Mouse (Mus musculus) 3T3-L1 (cell line): ENCODE results near the gene Gm45062.

Source experiments
- DNase-seq: peaks from one replicate; pipeline ENCODE4 v3.0.0-alpha.2; 2015; ENCODE audit warnings: low read depth, low spot score

Gm45062 gene

GRCm38 (mm10) chr6:8474316-8474715, 215.1 kb downstream of the Gm45062 start:
- no peak for DNase-seq

- no peak for DNase-seq
These were observed 215.6 kb downstream of the Gm45062 start for GRCm38 (mm10) chr6:8474820-8475219.

- no peak for DNase-seq
These were observed 219.9 kb downstream of the Gm45062 start for GRCm38 (mm10) chr6:8479176-8479575.

- no peak for DNase-seq
These were observed 225.4 kb downstream of the Gm45062 start for GRCm38 (mm10) chr6:8484437-8485275.

- DNase-seq, result no peak
These were observed 226.3 kb downstream of the Gm45062 start for GRCm38 (mm10) chr6:8485414-8486175.

- no peak for DNase-seq
These were observed 227.3 kb downstream of the Gm45062 start for GRCm38 (mm10) chr6:8486391-8487043.

DNA sequence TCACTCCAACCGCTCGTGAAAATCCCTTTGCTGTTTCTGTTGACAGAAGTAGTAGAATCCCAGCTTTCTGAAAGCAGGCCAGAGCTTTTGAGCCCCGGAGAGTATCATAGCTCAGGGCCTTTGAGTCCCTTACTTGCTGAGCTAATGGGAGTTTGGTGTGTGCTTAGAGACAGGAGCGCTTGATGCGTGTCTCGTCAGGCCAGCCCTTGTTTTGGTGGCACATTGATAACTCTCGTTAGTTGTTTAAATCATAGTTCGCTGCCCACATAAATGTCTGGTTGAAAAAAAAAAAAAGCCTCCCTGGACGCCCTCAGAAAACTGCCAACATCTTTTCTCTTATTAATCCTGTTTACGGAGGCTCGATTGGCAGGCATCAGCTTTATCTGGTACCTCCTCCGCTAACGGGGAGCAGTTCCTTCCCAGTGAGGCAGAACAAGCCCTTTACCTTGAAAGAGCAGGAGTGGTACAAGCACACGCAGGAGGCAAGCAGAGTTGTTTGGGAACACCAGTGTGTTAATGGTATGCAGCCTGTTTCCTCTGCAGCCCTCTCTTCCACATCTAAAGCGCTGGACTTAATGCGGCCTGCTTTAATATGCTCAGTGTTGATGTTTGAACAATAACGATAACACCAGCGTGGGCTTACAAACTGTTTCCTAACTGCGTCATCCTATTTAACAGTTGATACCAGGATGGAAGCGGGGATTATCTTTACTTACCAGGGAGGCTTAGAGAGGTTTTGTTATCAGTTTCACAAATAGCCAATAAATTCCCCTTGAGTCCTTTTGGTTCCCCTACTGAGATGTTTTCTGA, 228.0 kb downstream of the Gm45062 start:
- no peak for DNase-seq

DNA sequence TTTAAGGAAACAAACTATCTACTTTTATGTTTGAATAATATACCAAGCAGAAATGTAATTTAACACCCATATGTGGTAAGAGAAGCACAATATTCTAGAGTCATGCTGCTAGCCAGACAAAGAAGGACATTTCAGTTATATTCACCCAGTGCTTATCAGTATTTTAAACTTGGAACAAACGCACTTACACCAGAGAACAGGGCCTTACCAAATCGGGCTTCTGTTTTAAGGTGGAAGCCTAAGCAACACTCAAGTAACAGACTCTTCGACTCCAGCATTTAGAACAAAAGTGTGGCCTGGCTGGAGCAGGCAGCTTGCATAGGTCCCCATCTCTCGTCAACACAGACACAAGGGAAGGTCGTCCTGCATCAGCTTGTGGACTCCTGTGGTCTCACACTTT, 229.0 kb downstream of the Gm45062 start:
- DNase-seq, result no peak

GRCm38 (mm10) chr6:8489266-8489665, 230.0 kb downstream of the Gm45062 start:
- no peak for DNase-seq

GRCm38 (mm10) chr6:8489938-8490585, 230.8 kb downstream of the Gm45062 start:
- DNase-seq, result no peak

DNA sequence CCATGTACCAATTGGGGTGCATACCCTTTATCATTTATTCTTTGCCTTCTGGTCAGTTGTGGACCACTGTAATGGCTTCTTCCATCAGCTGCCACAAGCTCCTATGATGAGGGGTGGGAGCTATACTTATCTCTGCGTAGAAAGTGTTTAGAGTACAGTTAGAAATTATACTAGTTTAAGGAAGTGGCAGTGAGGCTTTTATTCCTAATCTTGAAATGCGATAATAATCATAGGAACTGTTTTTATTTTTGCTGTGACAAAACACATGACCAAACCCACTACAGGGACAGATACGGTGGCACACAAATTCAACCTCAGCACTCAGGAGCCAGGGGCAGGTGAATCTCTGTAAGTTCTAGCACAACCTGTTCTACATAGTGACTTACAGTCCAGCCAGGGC, 233.0 kb downstream of the Gm45062 start:
- no peak for DNase-seq

GRCm38 (mm10) chr6:8495109-8495826, 236.0 kb downstream of the Gm45062 start:
- no peak for DNase-seq

GRCm38 (mm10) chr6:8495827-8496222, 236.6 kb downstream of the Gm45062 start:
- DNase-seq, result peak; percentile 16

DNA sequence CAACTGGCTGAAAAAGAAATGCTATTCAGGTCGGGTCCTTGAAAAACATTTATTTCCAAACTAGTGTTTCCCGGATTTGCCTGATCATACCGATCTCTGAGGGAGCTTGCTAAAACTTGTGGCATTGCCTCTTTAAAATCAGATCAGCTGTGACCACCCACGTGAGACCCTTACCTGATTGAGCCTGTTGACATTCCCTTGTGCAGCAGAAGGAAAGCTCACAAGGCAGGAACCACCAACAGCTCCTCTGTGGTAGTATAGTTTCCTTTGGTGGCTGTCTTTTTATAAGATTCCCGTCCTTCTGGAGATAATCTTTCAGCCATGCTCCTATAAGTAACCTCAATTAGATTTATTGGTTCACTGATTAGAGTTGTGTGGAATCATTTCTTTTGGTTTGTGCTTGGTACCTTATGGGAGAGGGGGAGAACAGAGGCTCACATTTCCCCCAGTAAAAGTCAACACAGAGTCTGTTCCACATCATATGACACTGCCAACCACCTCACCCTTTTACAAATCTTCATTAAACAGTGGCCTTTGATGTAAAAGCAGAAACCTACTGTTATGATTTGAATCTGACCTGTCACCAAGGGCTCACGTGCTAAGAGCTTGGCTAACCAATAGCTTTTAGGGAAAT, 238.1 kb downstream of the Gm45062 start:
- DNase-seq, result peak; percentile 14

- no peak for DNase-seq
These were observed 238.6 kb downstream of the Gm45062 start for GRCm38 (mm10) chr6:8497868-8498257.

- no peak for DNase-seq
These were observed 239.7 kb downstream of the Gm45062 start for GRCm38 (mm10) chr6:8498961-8499360.

DNA sequence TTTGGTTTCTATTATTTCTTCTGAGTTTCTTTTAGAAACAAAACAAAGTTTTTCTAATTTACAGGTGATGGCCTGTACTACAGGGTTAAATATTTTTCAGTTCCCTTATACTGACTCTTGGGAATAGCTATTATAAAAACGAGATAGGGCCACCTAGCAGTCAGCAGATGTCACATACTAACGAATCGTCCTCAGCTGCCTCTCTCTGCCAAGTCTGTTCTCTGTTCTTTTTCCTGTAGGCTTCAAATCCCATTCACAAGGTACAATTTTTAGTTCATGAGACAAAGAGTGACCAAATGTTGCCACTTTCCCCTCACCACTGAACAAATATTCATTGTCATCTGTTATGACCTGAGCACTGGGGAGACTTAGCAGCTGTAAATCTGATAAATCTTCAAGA, 244.7 kb downstream of the Gm45062 start:
- DNase-seq, result no peak

DNA sequence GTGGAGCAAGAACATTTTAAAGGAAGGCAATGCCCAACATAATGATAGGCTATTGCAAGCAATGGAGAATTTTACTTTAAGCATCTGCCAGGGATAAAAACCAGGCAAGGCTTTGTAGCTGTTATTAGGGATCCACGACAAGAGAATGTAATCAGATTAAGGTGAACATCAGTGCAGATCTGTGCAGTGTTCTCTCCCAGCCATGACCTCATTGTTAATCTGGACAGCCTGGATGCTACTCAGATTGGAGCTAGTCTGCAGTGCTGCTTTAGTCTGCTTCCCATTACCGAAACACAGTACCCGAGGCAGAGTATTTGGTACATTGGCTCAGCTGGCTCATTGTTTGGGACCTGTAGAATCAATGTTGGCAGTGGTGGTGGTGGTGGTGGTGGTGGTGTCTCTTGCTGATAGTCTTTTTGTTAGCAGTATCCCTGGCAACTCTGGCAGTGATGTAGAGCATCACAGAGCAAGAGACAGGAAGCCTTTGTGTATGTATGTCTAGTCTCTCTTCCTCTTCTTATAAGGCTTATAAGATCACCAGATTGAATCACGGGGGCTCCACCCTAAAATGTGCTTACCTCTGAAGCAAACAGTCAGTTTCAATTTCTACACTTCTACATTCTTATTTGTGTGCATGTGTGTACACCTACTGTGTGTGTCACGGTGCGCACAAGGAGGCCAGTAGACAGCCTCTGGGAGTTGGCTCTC, 245.4 kb downstream of the Gm45062 start:
- no peak for DNase-seq

- no peak for DNase-seq
These were observed 247.4 kb downstream of the Gm45062 start for GRCm38 (mm10) chr6:8506631-8507030.
